Mouse (Mus musculus): ENCODE data around the gene Nmd3.

The Nmd3 gene

DNA sequence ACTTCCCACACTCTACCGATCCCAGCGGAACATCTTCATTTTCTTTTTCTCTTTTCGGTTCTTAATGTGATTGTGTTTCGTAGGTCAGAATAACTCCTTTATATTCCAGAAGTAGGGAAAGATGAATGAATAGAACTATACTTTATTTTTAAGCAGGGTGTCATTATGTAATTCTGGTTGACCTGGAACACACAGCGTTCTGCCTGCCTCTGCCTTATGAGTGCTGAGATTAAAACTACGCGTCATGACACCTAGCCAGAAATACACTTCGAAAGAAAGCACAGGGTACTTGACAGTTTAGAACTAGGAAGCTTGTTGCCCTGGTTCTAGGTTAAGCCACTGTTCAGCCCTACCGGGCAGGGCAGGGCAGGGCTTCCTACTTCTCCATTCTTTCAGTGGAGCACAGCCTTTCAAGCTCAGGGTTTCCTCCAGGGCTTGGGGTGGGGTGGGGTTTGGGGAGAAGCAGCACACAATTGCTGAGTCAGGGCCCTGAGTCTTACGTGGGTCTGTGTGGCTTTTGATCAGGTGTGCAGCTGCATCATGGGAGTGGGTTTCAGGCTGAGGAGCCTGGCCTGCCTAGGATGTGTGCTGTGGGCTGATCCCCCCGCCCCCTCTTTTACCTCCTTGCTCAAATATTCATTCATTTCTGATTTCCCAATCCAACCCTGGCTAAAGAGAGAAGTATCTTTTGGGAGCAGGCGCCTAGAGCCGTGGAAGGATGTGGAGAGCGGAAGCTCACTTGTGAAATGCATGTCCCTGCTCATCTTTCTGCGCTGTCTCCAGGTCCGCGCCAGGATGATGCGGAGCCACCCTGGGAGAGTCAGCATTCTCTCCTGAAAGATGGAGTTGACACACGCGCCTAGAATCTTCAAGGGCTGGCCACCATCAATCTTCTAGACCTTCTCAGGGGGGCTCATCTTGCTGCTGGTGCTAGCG is 42.1 kb downstream of the Nmd3 start:
- DNase-seq: no peak

DNA sequence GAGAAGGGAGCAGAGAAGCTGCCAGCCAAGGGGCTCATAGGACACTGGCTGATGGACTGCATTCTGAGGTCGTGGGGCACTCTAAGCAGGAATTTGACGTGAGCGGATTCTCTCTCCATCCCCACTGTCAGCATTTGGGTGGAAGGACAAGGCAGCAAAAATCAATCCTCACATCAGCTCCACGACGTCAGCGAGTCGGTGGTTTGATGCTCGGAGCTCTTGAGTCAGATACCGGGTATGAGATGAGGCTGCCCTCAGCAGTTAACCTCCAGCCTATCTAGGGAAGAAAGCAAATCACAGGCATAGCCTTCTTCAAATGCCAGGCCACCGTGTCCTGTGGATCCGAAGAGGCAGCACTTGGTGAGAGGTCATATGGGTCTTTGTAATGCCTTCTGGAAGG is 43.4 kb downstream of the Nmd3 start:
- no peak for DNase-seq

DNA sequence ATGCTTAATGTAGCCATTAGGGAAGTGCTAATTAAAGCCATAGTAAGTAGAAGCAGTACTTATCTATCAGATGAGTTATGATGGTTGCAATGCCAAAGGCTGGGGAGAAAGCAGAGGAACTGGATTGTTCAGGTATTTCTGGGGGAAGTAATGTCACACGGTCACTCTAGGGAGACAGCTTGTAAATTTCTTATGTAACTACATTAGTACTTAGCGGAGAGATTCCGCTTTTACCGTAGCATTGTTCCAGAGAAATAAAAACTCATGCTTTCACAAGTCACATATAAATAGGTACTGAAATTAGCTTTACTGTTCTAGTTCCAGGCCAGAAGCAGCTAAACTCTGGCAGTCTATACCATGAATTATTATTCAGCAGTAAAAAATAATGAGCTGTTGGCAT is 47.4 kb downstream of the Nmd3 start:
- no peak for DNase-seq

DNA sequence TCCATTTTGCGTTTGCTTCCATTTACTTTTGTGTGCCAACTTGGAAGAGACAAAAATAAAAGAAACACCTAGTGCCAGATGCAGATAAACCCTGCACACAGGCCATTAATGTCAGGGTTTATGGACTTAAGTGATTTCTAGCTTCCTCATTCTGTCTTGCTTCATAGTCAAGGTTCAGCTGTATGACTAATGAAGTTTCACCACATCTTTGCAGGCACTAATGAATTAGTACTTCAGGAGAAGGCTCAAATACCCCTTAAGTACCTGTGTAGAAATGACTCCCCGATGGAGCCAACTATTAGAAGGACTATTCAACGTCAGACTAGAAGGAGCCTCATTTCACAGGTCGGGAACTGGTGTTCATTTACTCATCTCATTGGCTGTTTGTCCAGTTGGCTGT is 51.6 kb downstream of the Nmd3 start:
- DNase-seq: no peak

DNA sequence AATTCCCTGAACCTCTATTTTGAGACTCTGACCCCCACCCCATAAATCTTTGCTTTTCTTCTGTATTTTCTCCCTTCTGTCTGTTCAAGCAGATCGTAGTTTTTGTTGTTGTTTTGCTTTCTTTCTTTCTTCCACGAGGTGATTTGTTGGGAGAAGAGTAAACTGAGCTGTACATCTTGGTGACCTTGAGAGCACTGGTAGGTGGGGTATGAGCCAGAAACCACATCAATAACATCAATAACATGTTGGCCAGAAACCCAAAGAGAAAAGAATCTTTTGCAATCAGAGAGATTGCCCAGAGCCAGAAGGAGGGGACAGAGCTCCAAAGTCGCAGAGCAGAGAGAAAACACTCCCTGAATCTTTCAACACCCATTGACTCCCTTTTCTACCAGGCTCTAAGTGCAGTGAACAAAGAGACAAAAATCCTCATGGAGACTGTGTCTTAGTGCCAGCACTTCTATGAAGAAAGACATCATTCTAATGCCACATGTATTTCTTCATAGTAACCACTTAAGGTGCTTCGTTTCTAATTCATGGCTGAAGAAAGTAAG is 57.5 kb downstream of the Nmd3 start:
- no peak for DNase-seq

DNA sequence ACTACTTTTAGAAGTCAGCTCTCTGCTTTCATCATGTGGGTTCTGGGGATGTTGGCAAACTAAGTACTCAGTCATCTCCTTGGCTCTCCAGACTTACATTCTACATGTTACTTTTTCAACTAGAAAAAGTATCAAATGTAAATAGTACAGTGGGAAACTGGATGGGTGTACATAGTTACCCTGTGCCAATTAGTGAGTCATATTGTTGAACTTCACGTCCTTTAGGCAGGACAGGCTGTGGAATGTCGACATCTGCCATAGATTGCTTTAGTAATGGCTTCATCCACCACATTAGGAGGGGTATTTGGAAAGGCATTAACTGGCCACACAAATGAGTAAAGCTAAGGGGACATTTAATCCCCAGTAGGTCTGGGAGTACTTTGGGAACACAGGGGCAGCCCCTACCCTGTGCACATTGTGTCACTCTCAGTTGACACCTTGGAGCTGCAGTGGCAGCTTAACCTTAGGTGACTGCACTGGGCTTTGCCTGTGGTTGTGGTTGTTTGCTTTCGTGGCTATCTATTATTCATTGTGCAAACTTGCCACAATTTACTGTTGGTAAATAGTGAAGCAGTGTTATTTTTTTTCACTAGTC is 71.1 kb downstream of the Nmd3 start:
- no peak for DNase-seq

DNA sequence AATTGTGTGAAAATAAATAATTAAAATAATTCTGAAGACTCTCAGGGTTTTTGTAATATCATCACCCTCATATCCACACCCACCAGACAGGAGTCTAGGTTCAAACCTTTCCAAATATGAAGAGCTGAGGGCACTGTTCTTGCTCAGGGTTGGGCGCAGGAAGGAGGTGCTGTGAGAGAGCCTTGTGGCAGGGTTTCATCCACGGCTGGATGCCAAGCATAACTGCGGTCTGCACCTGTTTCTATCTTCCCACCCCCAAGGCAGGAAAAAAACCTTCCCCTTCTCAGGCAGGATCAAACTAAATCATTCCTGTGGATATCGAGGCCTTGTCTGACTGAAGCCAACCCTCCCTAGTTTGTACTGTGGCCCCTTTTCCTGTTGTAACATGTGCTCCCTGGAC is 75.7 kb downstream of the Nmd3 start:
- no peak for DNase-seq

DNA sequence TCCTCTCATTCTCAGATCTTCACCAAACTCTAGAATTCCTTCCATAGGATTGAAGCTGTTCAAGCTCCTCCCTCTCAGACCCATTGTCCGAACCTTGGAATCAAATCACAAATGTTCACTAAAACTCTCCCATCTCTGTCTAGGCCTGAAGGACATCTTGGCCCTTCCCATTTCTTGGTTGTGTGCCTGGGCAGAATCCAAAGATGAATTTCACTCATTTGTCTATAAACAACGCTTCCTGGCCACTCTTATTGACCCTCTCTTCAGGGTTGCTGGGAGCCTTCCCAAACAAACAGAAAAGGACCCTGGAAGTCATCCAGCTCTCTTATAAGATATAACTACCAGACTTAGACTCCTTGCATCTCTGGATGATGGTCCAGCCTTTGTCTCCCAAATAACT is 76.2 kb downstream of the Nmd3 start:
- DNase-seq: no peak

DNA sequence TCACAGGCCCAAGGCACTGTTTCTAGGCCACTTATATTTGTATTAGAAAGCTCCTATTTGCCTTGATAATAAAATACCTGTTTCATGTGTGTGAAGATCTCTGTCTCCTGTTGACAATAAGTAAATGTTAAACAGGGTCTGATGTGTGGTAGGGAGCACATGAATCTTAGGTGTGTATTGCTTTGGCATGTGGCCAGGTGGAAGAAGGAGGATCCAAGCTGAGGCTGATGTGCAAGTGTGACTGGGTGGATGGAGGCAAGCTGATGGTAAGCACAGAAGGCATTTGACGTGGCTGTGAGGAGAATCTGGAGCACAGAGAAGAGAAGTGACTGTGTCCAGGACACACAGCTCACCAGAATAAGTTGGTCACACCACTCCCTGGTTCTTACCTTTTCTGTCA is 77.3 kb downstream of the Nmd3 start:
- no peak for DNase-seq

DNA sequence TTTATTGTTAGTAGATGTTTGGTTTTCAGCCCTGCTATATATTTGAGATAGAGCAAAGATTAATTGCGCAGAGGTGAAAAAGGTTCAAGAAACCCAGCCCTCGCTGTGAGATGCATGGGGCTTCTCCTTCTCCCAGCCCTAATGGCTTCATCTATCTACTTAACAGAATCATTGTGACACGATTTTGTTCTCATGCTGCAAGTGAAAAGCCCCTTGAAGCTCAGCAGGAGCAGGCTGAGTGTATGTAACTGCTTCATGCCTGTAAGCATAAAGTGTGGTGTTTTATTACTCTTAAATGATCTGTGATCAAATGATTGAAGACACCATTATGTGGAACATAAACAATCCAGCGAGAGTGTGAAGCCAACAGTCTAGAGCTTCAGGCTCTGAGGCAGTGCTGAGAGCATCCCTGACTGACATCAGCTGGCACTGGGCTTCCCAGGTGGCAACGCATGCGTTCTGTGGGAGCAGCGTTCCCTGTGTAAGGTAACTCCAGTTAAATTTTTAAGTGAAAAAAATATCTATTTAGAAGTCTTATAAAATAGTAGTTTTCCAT is 79.1 kb downstream of the Nmd3 start:
- DNase-seq: no peak

DNA sequence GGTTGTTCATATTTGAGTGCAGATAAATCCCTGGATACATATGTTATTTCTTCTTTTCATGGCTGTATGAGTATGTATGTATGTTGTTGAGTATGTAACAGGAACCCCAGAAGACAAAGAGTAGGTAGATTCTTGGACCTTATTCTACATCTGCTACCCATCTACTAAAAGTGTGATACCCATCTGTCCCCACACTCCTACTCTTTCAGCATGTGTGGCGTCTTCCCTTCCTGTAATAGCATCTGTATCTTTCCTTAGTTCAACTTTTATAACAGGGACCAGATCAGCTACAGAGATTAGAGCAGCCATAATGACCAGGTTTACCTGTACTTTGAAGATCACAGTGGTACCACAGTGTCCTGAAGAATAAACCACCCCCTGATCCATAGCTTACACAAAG is 81.4 kb downstream of the Nmd3 start:
- no peak for DNase-seq
